Comparison of ENCODE assay signal across 8 mouse cellular contexts in the genomic region with DNA sequence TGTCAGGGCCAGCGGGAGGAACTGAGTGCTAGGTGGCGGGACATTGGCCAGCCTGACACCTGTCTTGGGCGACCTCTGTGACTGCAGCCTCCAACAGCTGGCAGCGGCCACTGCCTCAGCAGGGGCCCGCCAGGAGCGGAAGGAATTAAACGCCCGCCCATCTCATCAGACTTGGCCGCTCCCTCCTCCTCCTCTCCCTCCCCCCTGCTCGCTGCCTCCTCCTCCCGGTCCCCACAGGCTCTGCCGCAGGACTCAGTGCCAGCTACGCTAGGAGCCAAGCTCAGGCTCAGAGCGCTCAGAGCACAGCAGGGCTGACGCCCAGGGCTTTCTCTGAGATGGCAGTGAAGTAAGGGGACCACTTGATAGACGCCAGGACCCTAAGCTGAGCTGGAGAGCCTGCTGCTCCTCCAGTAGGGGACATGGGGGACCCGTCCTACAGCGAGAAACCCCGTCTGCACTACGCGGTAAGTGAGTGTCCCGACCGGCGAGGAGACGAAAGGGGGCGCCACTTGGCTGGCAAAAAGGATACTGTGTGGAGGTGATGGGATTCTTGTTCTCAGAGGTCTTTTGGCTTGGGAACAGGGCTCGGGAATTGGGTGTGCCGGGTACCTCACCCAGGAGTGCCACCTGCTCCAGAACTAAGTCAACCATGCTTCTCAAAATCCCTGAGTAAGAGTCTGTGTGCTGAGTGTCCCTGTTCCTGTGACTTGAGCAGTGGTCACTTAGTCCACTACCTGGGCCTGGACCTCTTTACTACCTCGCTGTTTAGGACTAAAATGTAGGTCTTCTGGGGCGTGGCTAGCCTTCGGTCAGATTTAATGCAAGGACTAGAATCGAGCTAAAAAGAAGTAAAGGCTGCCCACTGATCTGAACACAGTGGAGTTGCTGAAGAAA.
DNase-seq lines count a peak whose midpoint lies in the region; ATAC-seq and TF ChIP-seq lines count a peak whose summit lies in the region.

No protein-coding gene starts in this region.

- H3K4me3 ChIP-seq in heart, embryonic 13.5 days: peak overlapping the region; percentile 56
- peak overlapping the region; percentile 38 for H3K4me3 ChIP-seq in kidney, postnatal 0 days (replicated peaks; ENCODE audit: low read depth, low read length)
- H3K4me3 ChIP-seq in liver, adult 2 months (ENCODE audit: insufficient read depth, low read depth, low read length): peak overlapping the region; percentile 65

- peak overlapping the region; percentile 68 for H3K4me2 ChIP-seq in heart, embryonic 13.5 days
- peak overlapping the region; percentile 57 for H3K4me2 ChIP-seq in kidney, postnatal 0 days (ENCODE audit: low read length)

- TF ChIP-seq CTCF in kidney, postnatal 0 days (IDR thresholded peaks at IDR 0.05; ENCODE audit: low read depth): peak; percentile 56
- peak; percentile 58 for TF ChIP-seq CTCF in liver, adult 2 months (IDR thresholded peaks at IDR 0.05; ENCODE audit: low read depth, low read length)

- peaks cover 4% of the 10 kb centered on the region; the same call in 1 of the 2 replicates for H3K4me1 ChIP-seq in heart, embryonic 13.5 days
- no peaks in the 10 kb centered on the region for H3K4me1 ChIP-seq in kidney, postnatal 0 days (replicated peaks; ENCODE audit: insufficient read depth, low read length)
- H3K4me1 ChIP-seq in liver, adult 2 months (ENCODE audit: control insufficient read depth, insufficient read depth, low read length): peaks cover 3% of the 10 kb centered on the region

- ATAC-seq in erythroid progenitor cell, adult 5-6 weeks (replicated peaks; ENCODE audit: low FRiP score, poor library complexity, severe bottlenecking): peak; percentile 100
- peak; percentile 51 for ATAC-seq in heart, embryonic 13.5 days (ENCODE audit: extremely low read depth, insufficient number of reproducible peaks, low FRiP score, low TSS enrichment)
- ATAC-seq in kidney, postnatal 0 days (replicated peaks; ENCODE audit: low FRiP score, low read depth): peak; percentile 98

- H3K36me3 ChIP-seq in heart, embryonic 13.5 days: no peaks in the 10 kb centered on the region
- no peaks in the 10 kb centered on the region for H3K36me3 ChIP-seq in kidney, postnatal 0 days (ENCODE audit: insufficient read depth, low read length)
- H3K36me3 ChIP-seq in liver, adult 2 months (ENCODE audit: control insufficient read depth, insufficient read depth, low read length): no peaks in the 10 kb centered on the region

- peak; percentile 68 to 70 for DNase-seq in B cell, adult 2 months
- peak; percentile 30 for DNase-seq in c-Kit-negative CD71-positive TER-119-positive erythroid progenitor cells, embryonic 14.5 days (ENCODE audit: low read depth, low spot score)
- peak; percentile 64 for DNase-seq in kidney, postnatal 0 days (ENCODE audit: low spot score)
- DNase-seq in liver, adult 2 months (ENCODE audit: extremely low read depth, low read depth, low spot score): peak; percentile 65
- peak; percentile 16 to 36 for DNase-seq in monocyte, adult 2 months (ENCODE audit: low read depth in 1 of 2, low spot score in 2 of 2)
- peak; percentile 27 to 48 for DNase-seq in spleen, postnatal 14 days (ENCODE audit: low spot score in 2 of 2)

- WGBS in heart, embryonic 13.5 days: 17% methylated on average over 28 of the region's 32 CpGs
- 26% methylated on average over 32 of the region's 32 CpGs for WGBS in kidney, postnatal 0 days
- WGBS in liver, adult 2 months: 2% methylated on average over 29 of the region's 32 CpGs

- no peaks in the 10 kb centered on the region for H3K27me3 ChIP-seq in heart, embryonic 13.5 days (replicated peaks)
- H3K27me3 ChIP-seq in kidney, postnatal 0 days (ENCODE audit: insufficient read depth, low read length): 0 out of 2 replicates have a peak, but pooled peaks cover 5% of the 10 kb centered on the region
- H3K27me3 ChIP-seq in liver, adult 2 months (ENCODE audit: control insufficient read depth, insufficient read depth, low read length): no peaks in the 10 kb centered on the region

- H3K9me3 ChIP-seq in heart, embryonic 13.5 days: no peaks in the 10 kb centered on the region
- H3K9me3 ChIP-seq in kidney, postnatal 0 days (replicated peaks; ENCODE audit: low read length): no peaks in the 10 kb centered on the region

- no peaks in the 10 kb centered on the region for H3K79me2 ChIP-seq in liver, adult 2 months (ENCODE audit: control insufficient read depth, insufficient read depth, low read length)

- no peak overlapping the region for H3K27ac ChIP-seq in heart, embryonic 13.5 days (replicated peaks)
- no peak overlapping the region for H3K27ac ChIP-seq in kidney, postnatal 0 days
- H3K27ac ChIP-seq in liver, adult 2 months (replicated peaks; ENCODE audit: insufficient read depth, low read depth, low read length): 0 out of 2 replicates have a peak overlapping the region, but pooled peaks have one; percentile 15

- TF ChIP-seq POLR2A in liver, adult 2 months (IDR thresholded peaks at IDR 0.05; ENCODE audit: extremely low read depth, insufficient read depth, low read length): no peak

- H3K9ac ChIP-seq in heart, embryonic 13.5 days: peak overlapping the region; percentile 73
- 0 out of 2 replicates have a peak overlapping the region, but pooled peaks have one; percentile 27 for H3K9ac ChIP-seq in kidney, postnatal 0 days (ENCODE audit: low read depth, low read length)
- H3K9ac ChIP-seq in liver, adult 2 months (ENCODE audit: low read depth, low read length): peak overlapping the region; percentile 63
